Mouse (Mus musculus) lung, adult 2 months (tissue): ENCODE measurements around the gene Ndufs6. TPM values are rescaled to one million over a fixed set of nuclear protein-coding genes. Genes with fewer than 3 reads are reported as not detected.

Experiments used
- DNase-seq: peaks from one replicate; pipeline ENCODE4 v3.0.0; 2022
- H3K4me1 ChIP-seq: fragments of 200-500 bp; 2 replicates; pipeline ENCODE4 v1.6.1; 2011; ENCODE audit warnings: low read length; ENCODE audit not compliant: control insufficient read depth, insufficient read depth
- H3K4me3 ChIP-seq: fragments of 200-500 bp; replicated peaks from 2 replicates; pipeline ENCODE3; 2011; ENCODE audit warnings: low read depth, mild to moderate bottlenecking, control low read depth, low read length; ENCODE audit errors: extremely low read depth
- CTCF ChIP-seq: fragments of 200-500 bp; IDR thresholded peaks from 2 replicates; pipeline ENCODE4 v1.5.1; 2011; ENCODE audit warnings: mild to moderate bottlenecking, low read length, control low read depth; ENCODE audit not compliant: insufficient read depth
- POLR2A ChIP-seq: fragments of 200-500 bp; IDR thresholded peaks from 2 replicates; pipeline ENCODE4 v1.6.1; 2011; ENCODE audit warnings: low read depth, mild to moderate bottlenecking, control low read depth, low read length, borderline replicate concordance; ENCODE audit errors: extremely low read depth
- WGBS: fragments of 180-500 bp; shearing (Covaris S2); methylation state at CpG from one replicate; pipeline ENCODE4 v1.1.7; 2018; 5-methylcytosine and 5-hydroxymethylcytosine counted together
- polyA plus RNA-seq: library from polyadenylated mRNA; depleted of rRNA; stranded (reverse); fragments of >200 nt; gene quantifications from 2 replicates; pipeline ENCODE4 v1.2.3, GENCODE M21; 2012; rRNA removed

The Ndufs6 gene
- polyA plus RNA-seq, 1 experiment = 60.3 TPM

- no peak overlapping the region for H3K4me3 ChIP-seq
- no peak for DNase-seq
- no peaks in the 10 kb centered on the region for H3K4me1 ChIP-seq
- no peak for TF ChIP-seq CTCF
- 9% methylated on average over 1 of the region's 1 CpGs for WGBS
Measured at GRCm38 (mm10) chr13:73277797-73278196, 50.5 kb downstream of the Ndufs6 start.

DNA sequence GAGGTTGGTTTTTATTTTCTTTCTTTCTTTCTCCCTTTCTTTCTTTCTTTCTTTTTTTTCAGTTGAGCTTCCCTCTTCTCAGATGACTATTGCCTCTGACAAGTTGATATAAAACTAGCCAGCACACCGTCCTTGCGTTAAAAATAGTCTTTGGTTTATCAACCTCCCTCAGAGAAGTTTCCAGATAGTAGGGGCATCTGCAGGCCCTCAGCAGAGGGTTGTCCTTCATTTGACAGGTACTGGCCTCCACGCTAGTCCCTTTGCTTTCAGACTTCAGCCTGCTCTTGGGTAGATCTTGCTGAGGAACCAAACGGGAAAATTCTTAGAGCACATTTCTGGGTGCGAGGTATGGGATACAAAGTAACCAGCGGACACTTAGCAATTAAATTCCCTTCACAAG is 51.0 kb downstream of the Ndufs6 start:
- TF ChIP-seq CTCF = no peak
- TF ChIP-seq POLR2A = no peak
- DNase-seq = no peak
- WGBS = 78% methylated on average over 6 of the region's 6 CpGs
- Histone ChIP-seq H3K4me3 (no peak overlapping the region), H3K4me1 (no peaks in the 10 kb centered on the region)

DNA sequence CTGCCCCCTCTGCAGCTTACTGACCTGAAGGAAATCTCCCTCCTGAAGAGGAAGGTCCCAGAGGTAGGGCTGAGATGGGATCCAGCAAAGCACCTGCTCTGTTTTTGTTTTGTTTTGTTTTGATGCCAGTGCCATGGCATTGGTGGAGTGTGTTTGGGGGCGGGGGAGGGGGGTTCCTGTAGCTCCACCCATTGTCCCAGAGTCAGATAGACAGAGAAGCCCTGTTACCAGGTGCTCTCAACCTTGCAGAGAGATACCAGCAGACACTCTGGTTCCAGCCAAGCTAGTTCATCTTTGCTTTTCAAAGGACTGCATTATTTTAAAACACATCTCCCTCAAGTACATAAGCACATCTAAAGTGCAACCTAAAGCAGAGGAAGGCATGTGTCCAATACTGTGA is 54.8 kb downstream of the Ndufs6 start:
- no peak for DNase-seq
- Histone ChIP-seq H3K4me3 (no peak overlapping the region), H3K4me1 (no peaks in the 10 kb centered on the region)
- TF ChIP-seq POLR2A = no peak
- TF ChIP-seq CTCF = no peak
- WGBS = 17% methylated on average over 1 of the region's 1 CpGs

DNA sequence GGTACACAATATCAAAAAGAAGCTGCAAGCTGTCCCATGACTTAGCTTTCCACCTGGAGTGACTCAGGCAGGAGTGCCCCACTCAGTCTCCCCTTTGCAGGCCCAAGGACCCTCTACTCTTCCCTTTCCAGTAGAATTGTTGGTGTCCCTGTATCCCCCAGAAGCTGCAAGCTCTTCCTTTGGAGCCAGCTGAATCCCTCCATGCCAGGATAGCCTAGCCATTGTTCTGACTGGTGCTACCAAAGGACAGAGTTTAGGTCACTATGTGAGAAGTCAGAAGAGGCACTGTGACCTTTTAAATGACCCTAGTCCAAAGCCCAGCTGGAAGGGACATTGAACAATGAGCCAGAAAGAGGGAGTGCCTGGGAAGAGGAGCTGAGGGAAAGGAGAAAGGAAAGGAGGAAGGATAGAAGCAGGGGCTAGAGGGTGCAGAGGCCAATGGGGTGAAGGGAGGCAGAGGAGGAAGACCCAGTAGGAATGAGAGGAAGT is 55.5 kb downstream of the Ndufs6 start:
- no peak for TF ChIP-seq POLR2A
- no peak for TF ChIP-seq CTCF
- no peak for DNase-seq
- Histone ChIP-seq H3K4me1 (no peaks in the 10 kb centered on the region), H3K4me3 (no peak overlapping the region)

GRCm38 (mm10) chr13:73271336-73272242 is 56.8 kb downstream of the Ndufs6 start:
- Histone ChIP-seq H3K4me1 (no peaks in the 10 kb centered on the region), H3K4me3 (no peak overlapping the region)
- TF ChIP-seq CTCF = no peak
- no peak for TF ChIP-seq POLR2A
- WGBS = 2% methylated on average over 53 of the region's 53 CpGs
- no peak for DNase-seq

GRCm38 (mm10) chr13:73270451-73271081 is 57.8 kb downstream of the Ndufs6 start:
- Histone ChIP-seq H3K4me3 (no peak overlapping the region), H3K4me1 (no peaks in the 10 kb centered on the region)
- TF ChIP-seq POLR2A = no peak
- no peak for TF ChIP-seq CTCF
- no peak for DNase-seq
- WGBS = 7% methylated on average over 22 of the region's 22 CpGs

DNA sequence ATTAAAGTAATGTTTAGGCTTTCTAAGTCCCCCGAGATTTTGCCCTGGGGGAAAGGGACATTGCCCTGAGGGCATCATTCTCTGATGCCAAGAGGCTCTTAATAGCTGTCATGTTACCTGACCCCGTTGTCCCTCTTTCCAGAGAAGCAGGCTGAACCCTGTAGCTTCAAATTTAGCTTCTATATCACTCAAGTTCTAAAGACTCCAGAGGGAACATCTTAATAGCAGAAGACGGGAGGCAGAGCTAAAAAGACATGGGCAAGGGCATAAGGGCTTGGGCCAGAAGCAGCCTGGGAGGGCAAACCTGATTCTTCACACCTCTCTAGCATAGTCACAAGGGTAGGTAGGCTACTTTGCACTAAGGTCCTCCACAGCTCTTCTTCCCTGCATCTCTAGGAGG is 58.5 kb downstream of the Ndufs6 start:
- TF ChIP-seq POLR2A (no peak), CTCF (no peak)
- DNase-seq = no peak
- H3K4me3 ChIP-seq = no peak overlapping the region
- no peaks in the 10 kb centered on the region for H3K4me1 ChIP-seq
- WGBS = 18% methylated on average over 3 of the region's 3 CpGs

Other genes starting within 250 kb of the Ndufs6 start
- not detected in 2 replicates for gene Irx4, start 68.1 kb downstream of the Ndufs6 start, polyA plus RNA-seq
- 79.2 and 81.6 TPM in 2 replicates for gene Mrpl36, start within 50 bp of the Ndufs6 start, polyA plus RNA-seq
- 408 and 425 TPM in 2 replicates for gene Lpcat1, start 138.7 kb upstream of the Ndufs6 start, polyA plus RNA-seq
- gene Slc6a3, start 208.2 kb upstream of the Ndufs6 start, polyA plus RNA-seq = 0.10 and 0.12 TPM in 2 replicates